Mouse (Mus musculus): ENCODE measurements around the gene Igsf9. TPM values are rescaled to one million over a fixed set of nuclear protein-coding genes. Genes with fewer than 3 reads are reported as not detected.

The Igsf9 gene
- polyA plus RNA-seq, 1 experiment from 2014 or later: 11.4 TPM

DNA sequence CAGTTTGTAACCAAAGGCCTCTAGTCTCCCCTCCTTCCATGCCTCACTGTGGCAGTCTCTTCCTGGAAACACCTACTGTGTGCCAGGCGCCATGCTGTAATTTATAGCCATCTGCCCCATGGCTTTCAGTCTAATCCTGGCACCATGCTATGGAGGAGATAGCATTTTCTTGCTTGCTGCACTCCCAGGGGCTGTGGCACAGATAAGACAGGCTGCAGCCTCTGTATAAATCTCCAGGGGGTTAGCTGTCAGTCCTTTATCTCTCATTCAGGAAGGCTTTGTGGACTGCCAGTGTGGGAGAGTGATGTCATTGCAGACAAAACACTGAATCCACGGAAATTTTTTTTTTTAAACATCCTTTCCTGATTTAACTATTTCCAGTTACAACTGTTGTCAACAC is 26.6 kb downstream of the Igsf9 start:
- H3K27ac ChIP-seq (ENCODE audit: poor library complexity, severe bottlenecking): peak overlapping the region; percentile 67
- H3K4me2 ChIP-seq: no peak overlapping the region
- ATAC-seq (ENCODE audit: insufficient number of reproducible peaks, low FRiP score): peak; percentile 72
- 17% methylated on average over 2 of the region's 2 CpGs for WGBS
- H3K4me1 ChIP-seq (replicated peaks): peaks cover 86% of the 10 kb centered on the region
- no peak overlapping the region for H3K4me3 ChIP-seq
- no peak overlapping the region for H3K9ac ChIP-seq
- H3K36me3 ChIP-seq: peaks cover 45% of the 10 kb centered on the region
- H3K9me3 ChIP-seq (replicated peaks): no peaks in the 10 kb centered on the region
- no peaks in the 10 kb centered on the region for H3K27me3 ChIP-seq (replicated peaks)

DNA sequence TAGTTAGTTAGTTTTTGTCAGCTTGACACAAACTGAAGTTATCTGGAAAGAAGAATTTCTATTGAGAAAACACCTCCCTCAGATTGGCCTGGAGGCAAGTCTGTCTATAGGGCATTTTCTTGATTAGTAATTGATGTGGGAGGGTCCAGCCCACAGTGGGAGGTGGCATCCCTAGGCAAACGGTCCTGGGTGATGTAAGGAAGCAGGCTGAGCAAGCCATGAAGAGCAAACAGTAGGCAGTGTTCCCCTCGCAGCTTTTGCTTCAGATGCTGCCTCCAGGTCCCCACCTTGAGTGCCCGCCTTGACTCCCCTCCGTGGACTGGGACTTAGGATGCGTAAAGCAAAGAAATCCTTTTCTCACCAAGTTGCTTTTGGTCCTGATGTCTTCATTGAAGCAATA is 27.6 kb downstream of the Igsf9 start:
- Histone ChIP-seq H3K9ac (no peak overlapping the region; the same call in 1 of the 2 replicates), H3K4me1 (replicated peaks) (peaks cover 86% of the 10 kb centered on the region), H3K9me3 (replicated peaks) (no peaks in the 10 kb centered on the region), H3K4me2 (no peak overlapping the region), H3K27ac (ENCODE audit: poor library complexity, severe bottlenecking) (peak overlapping the region; percentile 42; the same call in 1 of the 2 replicates), H3K4me3 (no peak overlapping the region), H3K27me3 (replicated peaks) (no peaks in the 10 kb centered on the region), H3K36me3 (peaks cover 45% of the 10 kb centered on the region)
- WGBS: 72% methylated on average over 5 of the region's 5 CpGs
- no peak for ATAC-seq (ENCODE audit: insufficient number of reproducible peaks, low FRiP score)

DNA sequence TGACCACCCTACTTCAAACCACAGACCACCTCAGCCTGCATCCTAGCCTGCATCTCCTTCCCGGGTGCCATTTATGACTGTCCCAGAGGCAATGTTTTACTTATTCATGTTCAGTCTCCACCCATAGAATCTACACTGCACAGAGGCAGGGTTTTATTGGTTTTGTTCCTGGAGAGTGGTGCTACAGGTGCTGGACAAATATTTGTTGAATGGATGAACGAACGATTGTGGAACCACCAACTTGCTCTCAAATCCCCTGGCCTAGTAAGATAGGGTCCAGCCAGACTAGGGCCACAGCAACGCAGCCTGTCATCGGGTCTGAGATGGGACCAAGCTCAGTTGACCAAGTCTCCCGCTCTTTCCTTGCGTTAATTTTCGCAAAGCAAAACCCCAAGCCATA is 28.4 kb downstream of the Igsf9 start:
- no peak overlapping the region for H3K9ac ChIP-seq
- H3K4me3 ChIP-seq: no peak overlapping the region
- no peak for ATAC-seq (ENCODE audit: insufficient number of reproducible peaks, low FRiP score)
- peaks cover 42% of the 10 kb centered on the region for H3K36me3 ChIP-seq
- no peak overlapping the region for H3K4me2 ChIP-seq
- no peaks in the 10 kb centered on the region for H3K27me3 ChIP-seq (replicated peaks)
- no peaks in the 10 kb centered on the region for H3K9me3 ChIP-seq (replicated peaks)
- peaks cover 84% of the 10 kb centered on the region for H3K4me1 ChIP-seq (replicated peaks)
- H3K27ac ChIP-seq (ENCODE audit: poor library complexity, severe bottlenecking): peak overlapping the region; percentile 56; the same call in 1 of the 2 replicates
- 46% methylated on average over 8 of the region's 8 CpGs for WGBS

- no peaks in the 10 kb centered on the region for H3K9me3 ChIP-seq (replicated peaks)
- H3K4me2 ChIP-seq: no peak overlapping the region
- H3K27ac ChIP-seq (ENCODE audit: poor library complexity, severe bottlenecking): peak overlapping the region; percentile 56; the same call in 1 of the 2 replicates
- H3K4me1 ChIP-seq (replicated peaks): peaks cover 82% of the 10 kb centered on the region
- ATAC-seq (ENCODE audit: insufficient number of reproducible peaks, low FRiP score): no peak
- peaks cover 37% of the 10 kb centered on the region for H3K36me3 ChIP-seq
- H3K4me3 ChIP-seq: no peak overlapping the region
- H3K9ac ChIP-seq: no peak overlapping the region
- 26% methylated on average over 13 of the region's 13 CpGs for WGBS
- H3K27me3 ChIP-seq (replicated peaks): no peaks in the 10 kb centered on the region
Measured at GRCm38 (mm10) chr1:172510421-172510972, 28.9 kb downstream of the Igsf9 start.

DNA sequence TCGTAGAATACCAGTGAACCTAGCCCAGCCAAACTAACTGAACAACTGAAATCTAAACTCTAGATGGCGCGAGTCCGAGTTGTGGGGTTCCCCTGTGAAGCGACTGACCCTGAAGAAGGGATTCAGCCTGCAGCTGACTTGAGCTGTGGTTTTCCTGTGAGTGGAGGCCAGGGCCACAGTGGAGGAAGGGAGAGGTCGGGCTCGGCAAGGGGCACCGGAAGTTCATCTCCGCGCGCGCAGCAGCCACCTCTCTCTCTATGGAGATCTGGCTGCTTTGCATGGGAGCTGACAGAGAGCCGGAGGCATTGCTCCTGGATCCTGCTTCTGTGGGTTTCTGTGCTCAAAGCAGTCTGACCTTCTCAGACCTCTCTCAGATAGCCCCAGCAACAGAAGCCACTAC is 31.4 kb downstream of the Igsf9 start:
- Histone ChIP-seq H3K4me1 (replicated peaks) (peaks cover 63% of the 10 kb centered on the region), H3K36me3 (peaks cover 12% of the 10 kb centered on the region; the same call in 1 of the 2 replicates), H3K27ac (ENCODE audit: poor library complexity, severe bottlenecking) (peak overlapping the region; percentile 77), H3K9me3 (replicated peaks) (peaks cover 4% of the 10 kb centered on the region), H3K4me3 (0 out of 2 replicates have a peak overlapping the region, but pooled peaks have one; percentile 10), H3K27me3 (replicated peaks) (no peaks in the 10 kb centered on the region), H3K4me2 (peak overlapping the region; percentile 52), H3K9ac (peak overlapping the region; percentile 26)
- 20% methylated on average over 13 of the region's 13 CpGs for WGBS
- no peak for ATAC-seq (ENCODE audit: insufficient number of reproducible peaks, low FRiP score)

DNA sequence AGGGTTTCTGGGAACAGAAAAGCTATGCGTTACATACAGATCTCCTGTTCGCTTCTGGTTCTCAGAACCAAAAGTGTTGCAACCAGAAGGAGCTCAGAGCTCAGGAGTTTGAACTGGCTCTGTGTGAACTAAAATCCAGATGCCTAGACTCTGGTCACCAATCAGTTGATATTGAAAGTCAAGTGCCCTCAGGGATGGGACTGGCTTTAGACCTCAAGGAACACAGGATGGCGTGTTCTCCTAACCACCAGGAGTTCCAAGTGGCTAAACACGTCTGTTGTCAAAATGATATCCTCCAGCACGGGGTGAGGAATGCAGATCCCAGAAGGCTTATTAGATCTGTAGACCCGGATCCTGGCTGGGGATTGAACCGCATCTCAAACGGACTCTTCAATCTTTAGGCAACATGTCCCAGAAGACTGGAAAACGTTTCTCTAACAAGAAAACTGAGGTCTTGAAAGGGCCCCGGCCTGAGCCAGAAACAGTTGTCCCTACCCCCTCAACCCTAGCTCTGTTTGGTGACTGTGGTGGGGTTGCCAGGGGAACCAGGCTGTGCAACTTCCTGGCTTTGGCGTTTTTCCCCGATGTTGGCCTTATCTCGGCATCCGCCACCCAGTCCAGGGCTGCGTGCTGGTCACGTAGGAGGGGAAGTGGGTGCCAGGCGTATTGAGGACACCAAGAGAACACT is 32.1 kb downstream of the Igsf9 start:
- no peaks in the 10 kb centered on the region for H3K27me3 ChIP-seq (replicated peaks)
- H3K27ac ChIP-seq (ENCODE audit: poor library complexity, severe bottlenecking): peak overlapping the region; percentile 77
- peak overlapping the region; percentile 52 for H3K4me2 ChIP-seq
- peaks cover 5% of the 10 kb centered on the region for H3K9me3 ChIP-seq (replicated peaks)
- no peak overlapping the region for H3K9ac ChIP-seq
- 31% methylated on average over 17 of the region's 17 CpGs for WGBS
- peaks cover 56% of the 10 kb centered on the region for H3K4me1 ChIP-seq (replicated peaks)
- peaks cover 5% of the 10 kb centered on the region; the same call in 1 of the 2 replicates for H3K36me3 ChIP-seq
- H3K4me3 ChIP-seq: no peak overlapping the region
- ATAC-seq (ENCODE audit: insufficient number of reproducible peaks, low FRiP score): peak; percentile 72

DNA sequence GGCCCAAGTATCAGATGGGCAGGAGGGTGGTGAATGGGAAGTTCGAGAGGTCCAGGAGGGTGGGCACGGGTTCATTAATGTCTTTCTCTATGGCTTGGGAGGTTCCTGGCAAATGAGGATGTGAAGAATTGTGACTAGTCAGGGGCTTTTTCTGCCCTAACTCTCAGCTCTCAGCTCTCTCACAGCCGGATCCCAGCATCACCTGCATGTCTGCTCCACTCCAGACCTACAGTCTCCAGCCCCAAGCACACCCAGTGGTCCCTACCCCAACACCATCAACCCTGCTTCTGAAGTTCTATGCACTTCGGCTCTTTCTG is 32.6 kb downstream of the Igsf9 start:
- Histone ChIP-seq H3K4me1 (replicated peaks) (peaks cover 52% of the 10 kb centered on the region), H3K4me2 (peak overlapping the region; percentile 52; the same call in 1 of the 2 replicates), H3K36me3 (peaks cover 2% of the 10 kb centered on the region; the same call in 1 of the 2 replicates), H3K9ac (no peak overlapping the region), H3K9me3 (replicated peaks) (peaks cover 5% of the 10 kb centered on the region), H3K27ac (ENCODE audit: poor library complexity, severe bottlenecking) (peak overlapping the region; percentile 77), H3K27me3 (replicated peaks) (no peaks in the 10 kb centered on the region), H3K4me3 (no peak overlapping the region)
- peak; percentile 4; the same call in 1 of the 2 replicates for ATAC-seq (ENCODE audit: insufficient number of reproducible peaks, low FRiP score)
- WGBS: 45% methylated on average over 4 of the region's 4 CpGs

DNA sequence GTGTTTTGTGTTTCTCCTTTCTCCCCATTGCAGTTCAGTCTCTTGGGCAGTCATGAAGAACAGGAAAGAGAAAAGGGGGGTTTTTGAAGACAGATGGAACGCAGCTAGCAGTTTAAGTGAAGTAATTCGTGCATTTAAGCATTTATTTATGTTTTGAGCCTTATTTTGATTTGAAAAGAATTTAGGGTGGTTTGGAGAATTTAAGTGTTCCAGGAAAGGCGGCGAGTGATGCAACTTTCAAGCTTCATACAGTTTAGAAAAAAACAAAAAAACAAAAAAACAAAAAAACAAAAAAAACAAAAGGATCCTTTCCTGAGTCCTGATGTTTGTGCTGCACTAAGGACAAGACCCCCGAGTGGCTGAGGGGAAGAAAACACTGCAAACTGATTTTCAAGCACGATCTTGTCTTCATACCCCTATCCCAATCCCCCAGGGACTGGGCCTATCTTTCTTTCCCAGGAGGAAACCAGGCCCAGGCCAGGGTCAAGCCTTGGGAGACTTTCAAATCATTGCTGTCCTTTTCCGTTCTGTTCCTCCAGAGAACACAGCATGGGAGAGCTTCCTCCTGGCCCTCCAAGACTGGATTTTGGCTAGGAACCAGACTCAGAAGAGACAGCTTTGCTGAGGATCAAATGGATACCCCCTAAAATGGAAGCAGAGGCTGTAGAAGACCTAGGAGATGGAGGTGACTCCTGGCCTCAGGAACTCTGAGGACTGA is 33.1 kb downstream of the Igsf9 start:
- Histone ChIP-seq H3K9me3 (replicated peaks) (peaks cover 5% of the 10 kb centered on the region), H3K9ac (no peak overlapping the region), H3K4me2 (no peak overlapping the region), H3K4me3 (no peak overlapping the region), H3K27ac (ENCODE audit: poor library complexity, severe bottlenecking) (peak overlapping the region; percentile 77), H3K27me3 (replicated peaks) (no peaks in the 10 kb centered on the region), H3K36me3 (no peaks in the 10 kb centered on the region), H3K4me1 (replicated peaks) (peaks cover 56% of the 10 kb centered on the region)
- WGBS: 64% methylated on average over 7 of the region's 7 CpGs
- ATAC-seq (ENCODE audit: insufficient number of reproducible peaks, low FRiP score): no peak

DNA sequence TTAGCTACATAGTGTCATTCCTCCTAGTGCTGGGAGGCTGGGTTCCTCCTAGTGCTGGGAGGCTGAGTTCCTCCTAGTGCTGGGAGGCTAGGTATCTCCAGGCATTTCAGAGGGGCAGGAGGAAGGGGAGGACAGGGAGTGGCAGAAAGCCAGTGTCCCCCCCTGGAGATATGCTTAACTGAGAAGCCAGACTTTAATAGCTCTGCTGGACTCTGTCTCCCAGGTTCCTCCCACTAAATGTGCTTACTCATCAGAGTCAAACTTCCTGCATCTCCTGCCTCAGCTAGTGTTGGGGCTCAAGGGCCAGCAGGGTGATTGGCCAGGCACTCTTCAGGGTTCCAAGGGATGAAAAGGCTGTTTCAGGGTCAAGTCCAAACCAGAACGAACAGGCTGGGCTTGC is 33.8 kb downstream of the Igsf9 start:
- Histone ChIP-seq H3K4me1 (replicated peaks) (peaks cover 56% of the 10 kb centered on the region), H3K27me3 (replicated peaks) (no peaks in the 10 kb centered on the region)
- no peak for ATAC-seq (ENCODE audit: insufficient number of reproducible peaks, low FRiP score)

DNA sequence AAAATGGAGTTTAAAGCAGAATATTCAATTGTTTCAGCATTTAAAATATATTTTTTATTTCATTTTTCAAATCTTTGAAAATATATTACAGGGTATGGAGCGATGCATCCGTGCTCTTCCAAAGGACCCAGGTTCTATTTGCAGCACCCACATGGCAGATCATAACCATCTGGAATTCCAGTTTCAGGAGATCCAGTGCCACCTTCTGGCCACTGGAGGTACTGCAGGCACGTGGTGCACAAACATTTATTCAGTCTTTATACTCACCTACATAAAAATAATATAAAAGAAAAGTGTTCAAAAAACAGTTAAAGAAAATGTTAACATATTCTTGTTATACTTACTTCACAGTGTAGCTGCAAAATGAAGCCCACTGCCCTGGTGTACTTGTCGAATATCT is 36.4 kb downstream of the Igsf9 start:
- peaks cover 5% of the 10 kb centered on the region for H3K9me3 ChIP-seq (replicated peaks)
- no peaks in the 10 kb centered on the region for H3K36me3 ChIP-seq
- H3K27ac ChIP-seq (ENCODE audit: poor library complexity, severe bottlenecking): no peak overlapping the region
- H3K4me2 ChIP-seq: no peak overlapping the region
- H3K27me3 ChIP-seq (replicated peaks): no peaks in the 10 kb centered on the region
- WGBS: 64% methylated on average over 4 of the region's 4 CpGs
- no peak for ATAC-seq (ENCODE audit: insufficient number of reproducible peaks, low FRiP score)
- H3K4me3 ChIP-seq: no peak overlapping the region
- H3K9ac ChIP-seq: no peak overlapping the region
- H3K4me1 ChIP-seq (replicated peaks): peaks cover 46% of the 10 kb centered on the region

More for the DNA sequence above, 33.8 kb downstream of the Igsf9 start:
- no peak overlapping the region for H3K9ac ChIP-seq
- no peaks in the 10 kb centered on the region for H3K36me3 ChIP-seq
- no peak overlapping the region for H3K4me2 ChIP-seq
- peaks cover 5% of the 10 kb centered on the region for H3K9me3 ChIP-seq (replicated peaks)
- no peak overlapping the region for H3K4me3 ChIP-seq
- 58% methylated on average over 1 of the region's 1 CpGs for WGBS
- H3K27ac ChIP-seq (ENCODE audit: poor library complexity, severe bottlenecking): peak overlapping the region; percentile 52

GRCm38 (mm10) chr1:172519644-172520043 is 38.1 kb downstream of the Igsf9 start:
- Histone ChIP-seq H3K4me1 (replicated peaks) (peaks cover 36% of the 10 kb centered on the region), H3K27ac (ENCODE audit: poor library complexity, severe bottlenecking) (0 out of 2 replicates have a peak overlapping the region, but pooled peaks have one; percentile 8), H3K9me3 (replicated peaks) (peaks cover 5% of the 10 kb centered on the region), H3K4me3 (no peak overlapping the region), H3K36me3 (no peaks in the 10 kb centered on the region), H3K4me2 (no peak overlapping the region), H3K9ac (no peak overlapping the region), H3K27me3 (replicated peaks) (no peaks in the 10 kb centered on the region)
- WGBS: 49% methylated on average over 6 of the region's 6 CpGs
- ATAC-seq (ENCODE audit: insufficient number of reproducible peaks, low FRiP score): no peak
